Mouse (Mus musculus) liver, embryonic 11.5 days (tissue): ENCODE results near the gene Pax6. TPM values are rescaled to one million over a fixed set of nuclear protein-coding genes. Genes with fewer than 3 reads are reported as not detected.

Experiments used
- ATAC-seq: fragments of 200-750 bp; cut with Nextera tagmentation; replicated peaks from 2 replicates; pipeline ENCODE4 v1.8.0; 2017; ENCODE audit warnings: moderate number of reproducible peaks, mild to moderate bottlenecking, moderate TSS enrichment, moderate library complexity; ENCODE audit not compliant: low FRiP score
- DNase-seq: peaks from one replicate; pipeline ENCODE4 v3.0.0-alpha.2; 2017; ENCODE audit warnings: low spot score
- H3K27ac ChIP-seq: fragments of 300-500 bp; sonication (generic); 2 replicates; pipeline ENCODE4 v1.5.1; 2014; ENCODE audit warnings: mild to moderate bottlenecking, low read depth, low read length, control low read depth
- H3K27me3 ChIP-seq: fragments of 300-500 bp; sonication (generic); replicated peaks from 2 replicates; pipeline ENCODE4 v1.6.1; 2014; ENCODE audit warnings: low read length, mixed read lengths; ENCODE audit not compliant: control insufficient read depth, insufficient read depth
- H3K36me3 ChIP-seq: fragments of 300-500 bp; sonication (generic); 2 replicates; pipeline ENCODE4 v1.6.1; 2014; ENCODE audit warnings: mild to moderate bottlenecking, low read length, moderate library complexity, mixed read lengths; ENCODE audit not compliant: control insufficient read depth, insufficient read depth
- H3K4me1 ChIP-seq: fragments of 300-500 bp; sonication (generic); replicated peaks from 2 replicates; pipeline ENCODE4 v1.6.1; 2014; ENCODE audit warnings: low read length, mixed read lengths; ENCODE audit not compliant: control insufficient read depth, insufficient read depth
- H3K4me2 ChIP-seq: fragments of 300-500 bp; sonication (generic); 2 replicates; pipeline ENCODE4 v1.6.1; 2014; ENCODE audit warnings: mild to moderate bottlenecking, control low read depth, moderate library complexity
- H3K4me3 ChIP-seq: fragments of 300-500 bp; sonication (generic); 2 replicates; pipeline ENCODE4 v1.5.1; 2014; ENCODE audit warnings: low read depth, low read length, control low read depth
- H3K9ac ChIP-seq: fragments of 300-500 bp; sonication (generic); 2 replicates; pipeline ENCODE4 v1.6.1; 2014; ENCODE audit warnings: low read depth, low read length, control low read depth
- H3K9me3 ChIP-seq: fragments of 300-500 bp; sonication (generic); 2 replicates; pipeline ENCODE4 v1.6.1; 2016; ENCODE audit warnings: low read length, inconsistent platforms, mixed read lengths; ENCODE audit not compliant: control insufficient read depth
- WGBS: fragments of 180-500 bp; shearing (Covaris S2); extraction: QIAGEN DNeasy Blood & Tissue Kit; methylation state at CpG from one replicate; pipeline ENCODE4 v1.1.7; 2014; 5-methylcytosine and 5-hydroxymethylcytosine counted together
- polyA plus RNA-seq: library from polyadenylated mRNA; unstranded; fragments of >200 nt; fragmentation: Nextera tagmentation; extraction: Ambion mirVana; gene quantifications from 2 replicates; pipeline ENCODE4 v1.2.1, GENCODE M21; 2014

Pax6 gene
- polyA plus RNA-seq, 1 experiment from 2014 or later, result 0.26 TPM

- Histone ChIP-seq H3K27me3 (no peaks in the 10 kb centered on the region), H3K27ac (no peak overlapping the region), H3K4me1 (no peaks in the 10 kb centered on the region), H3K36me3 (no peaks in the 10 kb centered on the region), H3K9ac (no peak overlapping the region), H3K4me3 (no peak overlapping the region), H3K9me3 (no peaks in the 10 kb centered on the region), H3K4me2 (no peak overlapping the region)
- DNase-seq (no peak), ATAC-seq (no peak)
- WGBS, result 87% methylated on average over 3 of the region's 3 CpGs
Measured at GRCm38 (mm10) chr2:105730704-105731103, 62.0 kb downstream of the Pax6 start.

GRCm38 (mm10) chr2:105736166-105736565 is 67.5 kb downstream of the Pax6 start:
- Histone ChIP-seq H3K9me3 (no peaks in the 10 kb centered on the region), H3K36me3 (no peaks in the 10 kb centered on the region)
- no peak for DNase-seq

GRCm38 (mm10) chr2:105746896-105747295 is 78.2 kb downstream of the Pax6 start:
- H3K9ac ChIP-seq, result no peak overlapping the region
- H3K4me2 ChIP-seq, result no peak overlapping the region
- H3K27ac ChIP-seq, result no peak overlapping the region
- no peaks in the 10 kb centered on the region for H3K27me3 ChIP-seq
- DNase-seq, result no peak
- no peak for ATAC-seq
- no peaks in the 10 kb centered on the region for H3K4me1 ChIP-seq
- H3K4me3 ChIP-seq, result no peak overlapping the region
- no peaks in the 10 kb centered on the region for H3K9me3 ChIP-seq
- 72% methylated on average over 7 of the region's 7 CpGs for WGBS
- no peaks in the 10 kb centered on the region for H3K36me3 ChIP-seq

More at GRCm38 (mm10) chr2:105736166-105736565, 67.5 kb downstream of the Pax6 start:
- H3K9ac ChIP-seq, result no peak overlapping the region
- no peak for ATAC-seq
- no peaks in the 10 kb centered on the region for H3K27me3 ChIP-seq
- H3K4me3 ChIP-seq, result no peak overlapping the region
- no peaks in the 10 kb centered on the region for H3K4me1 ChIP-seq
- no peak overlapping the region for H3K4me2 ChIP-seq
- H3K27ac ChIP-seq, result no peak overlapping the region

Other genes starting within 250 kb of the Pax6 start
- gene Elp4, start 235.7 kb downstream of the Pax6 start, polyA plus RNA-seq, result 28.2 and 35.3 TPM in 2 replicates
- 105 and 110 TPM in 2 replicates for gene Immp1l, start 235.7 kb downstream of the Pax6 start, polyA plus RNA-seq